Mouse (Mus musculus): Measurements from ENCODE around the gene Ttll11.

Ttll11 gene

GRCm38 (mm10) chr2:35899712-35900111 lies 80.0 kb downstream of the Ttll11 start:
- DNase-seq (ENCODE audit: low spot score in 2 of 2): no peak

GRCm38 (mm10) chr2:35899135-35899474 lies 80.6 kb downstream of the Ttll11 start:
- no peak for DNase-seq (ENCODE audit: low spot score in 2 of 2)

- DNase-seq (ENCODE audit: low spot score in 2 of 2): peak in 1 of 2 experiments; percentile 21
These were observed 81.1 kb downstream of the Ttll11 start for GRCm38 (mm10) chr2:35898425-35899134.

- no peak for DNase-seq (ENCODE audit: low spot score in 2 of 2)
These were observed 82.6 kb downstream of the Ttll11 start for GRCm38 (mm10) chr2:35897125-35897524.

DNA sequence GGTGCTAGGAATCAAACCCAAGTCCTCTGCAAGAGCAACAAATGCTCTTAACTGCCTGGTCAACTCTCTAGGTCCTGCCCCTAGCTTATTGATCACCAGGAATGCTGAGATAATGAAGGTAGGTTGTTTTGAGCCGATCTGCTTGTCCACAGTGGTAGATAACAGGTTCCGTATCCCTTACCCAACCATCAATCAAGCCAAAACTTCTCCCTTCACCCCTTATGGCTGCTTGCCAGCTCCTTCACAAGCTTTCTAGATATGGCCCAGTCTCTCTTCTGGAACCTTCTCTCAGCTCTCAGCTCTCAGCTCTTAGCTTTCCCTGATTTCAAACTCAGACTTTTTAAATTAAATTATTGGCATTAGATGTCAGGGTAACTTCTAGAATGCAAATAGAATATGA lies 85.2 kb downstream of the Ttll11 start:
- no peak for DNase-seq (ENCODE audit: low spot score in 2 of 2)

GRCm38 (mm10) chr2:35890635-35891034 lies 89.1 kb downstream of the Ttll11 start:
- DNase-seq (ENCODE audit: low spot score in 2 of 2): no peak

DNA sequence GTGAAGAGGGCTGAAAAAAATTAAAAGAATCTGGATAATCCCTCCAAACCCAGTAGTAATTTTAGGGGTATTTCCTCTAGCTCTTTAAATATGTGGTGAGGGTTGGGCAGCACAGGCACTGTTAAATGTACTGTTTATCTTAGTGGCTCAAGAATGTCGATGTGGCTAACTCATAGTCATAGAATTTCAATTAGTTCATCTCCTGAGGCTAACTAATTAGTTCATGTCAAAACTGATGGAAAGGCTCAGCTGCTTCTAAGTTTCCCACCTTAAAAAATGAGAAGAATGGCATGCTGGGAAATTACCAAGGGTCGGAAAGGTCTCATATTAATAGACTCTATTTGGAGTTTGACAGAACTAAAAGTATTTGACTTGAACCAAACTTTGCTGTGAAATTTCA lies 89.9 kb downstream of the Ttll11 start:
- DNase-seq (ENCODE audit: low spot score in 2 of 2): no peak

GRCm38 (mm10) chr2:35884296-35884695 lies 95.4 kb downstream of the Ttll11 start:
- no peak for DNase-seq (ENCODE audit: low spot score in 2 of 2)

DNA sequence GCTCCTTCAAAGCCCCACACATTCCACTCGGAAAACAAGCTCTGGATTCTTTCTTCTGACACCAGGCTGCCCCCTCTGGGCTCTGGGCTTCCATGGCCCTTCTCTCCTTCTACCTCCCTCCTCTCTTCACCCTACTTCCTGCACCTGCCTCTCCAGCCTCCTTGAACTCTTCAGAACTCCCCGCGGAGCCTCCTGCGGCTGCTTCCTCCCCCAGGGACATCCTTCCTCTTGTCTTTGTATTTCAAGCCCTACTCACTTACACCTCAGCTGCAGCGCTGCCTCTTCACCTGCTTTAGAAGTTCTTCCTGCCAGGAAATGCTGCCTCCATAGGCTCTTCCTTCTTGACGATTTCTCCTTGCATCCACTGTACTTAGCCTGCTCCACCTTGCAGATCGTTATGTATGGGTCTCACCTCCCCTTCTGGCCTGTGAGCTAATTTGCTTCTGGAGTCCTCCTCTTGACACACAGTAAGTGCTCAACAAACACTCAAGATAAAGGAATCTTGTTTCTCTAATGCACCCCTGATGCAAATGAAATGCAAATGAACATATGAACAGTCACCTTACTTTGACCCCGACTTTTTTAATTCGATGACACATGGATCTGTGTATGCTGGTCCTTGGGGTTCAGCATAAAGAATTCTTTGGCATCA lies 97.3 kb downstream of the Ttll11 start:
- no peak for DNase-seq (ENCODE audit: low spot score in 2 of 2)

DNA sequence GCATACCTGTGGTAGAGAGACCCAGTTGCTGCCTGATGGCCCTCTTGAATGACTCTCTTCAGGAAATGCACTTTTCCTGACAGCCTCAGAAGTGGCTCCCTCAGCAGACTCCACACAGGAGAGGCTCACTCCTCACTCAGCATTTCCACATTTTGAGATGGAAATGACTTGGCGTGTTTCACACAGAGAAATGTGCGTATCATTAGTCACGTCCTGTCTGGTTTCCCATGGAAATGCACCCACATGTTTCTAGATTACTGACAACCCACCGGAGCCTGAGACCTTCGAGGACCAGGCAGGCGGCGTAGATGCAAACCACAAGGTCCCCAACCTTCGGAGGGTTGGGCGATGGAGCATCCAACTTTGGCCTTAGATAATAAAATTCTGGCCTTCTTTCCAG lies 97.8 kb downstream of the Ttll11 start:
- no peak for DNase-seq (ENCODE audit: low spot score in 2 of 2)

GRCm38 (mm10) chr2:35880362-35880761 lies 99.4 kb downstream of the Ttll11 start:
- DNase-seq (ENCODE audit: low spot score in 2 of 2): no peak

GRCm38 (mm10) chr2:35879887-35880286 lies 99.8 kb downstream of the Ttll11 start:
- DNase-seq (ENCODE audit: low spot score in 2 of 2): no peak

GRCm38 (mm10) chr2:35878506-35878905 lies 101.2 kb downstream of the Ttll11 start:
- DNase-seq (ENCODE audit: low spot score in 2 of 2): no peak

DNA sequence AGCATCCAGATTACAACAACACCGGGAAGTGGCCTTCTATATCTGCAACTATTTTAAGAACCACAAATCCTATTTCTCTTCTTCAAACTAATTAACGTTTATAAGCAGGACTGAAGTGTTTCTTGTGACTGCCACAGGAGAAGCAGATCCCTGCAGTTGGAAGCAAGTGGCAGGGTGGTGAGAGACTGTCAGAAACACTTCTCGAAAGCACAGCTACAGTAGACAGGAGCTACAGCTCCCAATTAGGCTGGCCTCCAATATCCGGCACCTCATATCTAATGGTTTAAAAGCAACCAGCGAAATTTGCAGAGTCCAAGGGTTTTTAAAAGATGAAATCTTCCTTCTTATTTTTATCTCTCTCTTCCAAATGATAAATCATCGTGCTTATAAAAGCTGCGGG lies 104.1 kb downstream of the Ttll11 start:
- no peak for DNase-seq (ENCODE audit: low spot score in 2 of 2)

GRCm38 (mm10) chr2:35874421-35874820 lies 105.3 kb downstream of the Ttll11 start:
- DNase-seq (ENCODE audit: low spot score in 2 of 2): no peak

GRCm38 (mm10) chr2:35869165-35869564 lies 110.5 kb downstream of the Ttll11 start:
- DNase-seq (ENCODE audit: low spot score in 2 of 2): no peak

- no peak for DNase-seq (ENCODE audit: low spot score in 2 of 2)
These were observed 116.4 kb downstream of the Ttll11 start for GRCm38 (mm10) chr2:35863284-35863683.

- DNase-seq (ENCODE audit: low spot score in 2 of 2): no peak
These were observed 118.5 kb downstream of the Ttll11 start for GRCm38 (mm10) chr2:35861185-35861584.

- no peak for DNase-seq (ENCODE audit: low spot score in 2 of 2)
These were observed 119.3 kb downstream of the Ttll11 start for GRCm38 (mm10) chr2:35860394-35860744.

DNA sequence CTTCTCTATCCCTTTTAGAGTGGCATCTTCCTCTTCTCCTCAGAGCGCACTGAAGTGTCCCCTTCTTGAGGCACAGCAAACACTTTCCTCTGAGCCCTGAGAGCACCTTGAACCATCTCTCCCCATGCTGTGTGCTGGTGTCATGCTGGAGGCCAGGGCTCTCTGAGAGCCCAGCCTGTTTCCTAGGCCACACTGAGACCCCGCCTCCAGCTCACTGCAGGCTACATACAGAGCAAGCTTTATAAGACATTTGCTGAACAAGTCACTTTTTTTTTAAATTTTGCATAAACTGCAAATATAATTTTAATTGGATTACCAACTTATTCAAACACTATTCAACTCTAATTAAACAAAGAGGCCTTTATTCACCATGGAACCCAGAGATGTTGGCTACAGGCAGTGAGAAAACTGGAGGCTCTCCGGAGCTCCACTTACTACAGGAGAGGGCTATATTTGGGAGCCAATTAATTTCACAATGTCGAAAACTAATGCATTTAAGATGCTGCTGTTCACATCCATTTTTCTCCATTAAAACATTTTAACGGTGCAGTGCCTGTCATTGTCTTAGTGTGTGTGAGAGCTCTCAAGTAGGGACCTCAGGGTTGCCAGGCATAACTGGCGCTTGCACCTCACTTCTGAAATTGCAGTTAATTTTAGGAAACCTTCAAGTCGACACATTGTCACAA lies 119.9 kb downstream of the Ttll11 start:
- DNase-seq (ENCODE audit: low spot score in 2 of 2): no peak

DNA sequence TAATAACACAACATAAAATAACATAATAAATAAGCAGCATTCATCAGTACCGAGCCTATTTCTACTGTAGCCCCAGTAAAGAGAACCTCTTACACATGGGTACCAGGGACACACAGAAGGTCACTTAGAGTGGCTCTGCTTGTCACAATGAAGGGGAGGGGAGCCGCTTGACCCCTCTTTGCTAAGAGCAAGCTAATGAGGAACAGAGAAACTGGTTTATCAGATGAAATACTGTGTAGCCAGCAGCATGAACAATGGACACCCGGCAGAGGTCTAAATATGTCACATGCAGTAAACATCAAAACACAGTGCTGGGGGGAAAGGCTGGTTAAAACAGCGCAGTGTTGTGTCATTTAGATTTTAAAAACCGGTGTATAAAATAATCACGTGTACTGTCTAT lies 121.4 kb downstream of the Ttll11 start:
- DNase-seq (ENCODE audit: low spot score in 2 of 2): no peak

- no peak for DNase-seq (ENCODE audit: low spot score in 2 of 2)
These were observed 122.8 kb downstream of the Ttll11 start for GRCm38 (mm10) chr2:35856901-35857300.

- no peak for DNase-seq (ENCODE audit: low spot score in 2 of 2)
These were observed 124.8 kb downstream of the Ttll11 start for GRCm38 (mm10) chr2:35854877-35855276.
